Mouse (Mus musculus) spleen, adult 18-20 months (tissue): ENCODE data around the gene Ubap2l.
A peak's percentile ranks its signal among the peaks of the same experiment; 100 is the strongest.

Experiments
- DNase-seq, 2 experiments: peaks; one replicate each; pipeline ENCODE4 v3.0.0; 2022; ENCODE audit warnings: mixed read lengths in 2 of 2

Gene Ubap2l

DNA sequence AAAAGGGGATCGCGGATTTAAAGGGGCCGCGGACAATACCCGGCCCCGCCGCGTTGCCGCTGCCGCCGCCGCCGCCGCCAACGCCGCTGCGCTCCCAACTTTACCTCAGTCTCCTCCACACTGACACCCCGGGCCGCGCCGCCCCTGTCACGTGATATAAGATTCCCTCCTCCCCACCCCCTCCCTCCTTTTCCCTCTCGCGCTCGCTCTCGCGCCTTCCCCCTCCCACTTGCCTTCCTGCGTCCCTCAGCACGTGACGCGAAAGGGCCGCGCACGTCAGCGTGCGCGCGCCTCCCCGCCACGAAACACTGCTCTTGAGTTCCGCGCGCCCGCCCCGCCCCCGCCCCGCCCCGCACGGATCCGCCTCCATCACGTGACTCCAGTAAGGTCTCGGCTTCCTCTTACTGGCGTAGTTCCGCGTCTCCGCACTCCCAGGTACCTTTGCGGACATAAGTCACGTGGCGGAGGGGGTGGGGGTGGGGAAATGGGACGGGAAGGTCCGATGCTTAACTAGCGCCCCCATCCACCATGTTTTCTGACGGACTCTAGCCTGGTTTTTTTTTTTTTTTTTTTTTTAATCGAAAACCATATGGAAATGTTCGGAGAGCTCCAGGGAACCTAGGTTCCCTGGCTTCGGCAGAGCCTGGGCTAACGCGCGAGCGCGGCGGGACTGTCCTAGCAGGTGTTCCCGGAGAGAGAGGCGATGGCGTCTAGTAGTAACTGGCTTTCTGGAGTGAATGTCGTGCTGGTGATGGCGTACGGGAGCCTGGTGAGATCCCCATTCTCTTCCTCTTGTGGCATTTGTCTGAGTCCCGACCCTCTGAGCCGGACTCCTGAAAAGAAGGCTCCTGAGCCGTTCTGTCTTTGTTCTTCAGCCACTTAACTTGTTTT, at the start of gene Ubap2l:
Ubap2l (minus strand) TSS at position 278 of the 891 bp plus-strand sequence.
- peak; percentile 90 to 93 for DNase-seq

DNA sequence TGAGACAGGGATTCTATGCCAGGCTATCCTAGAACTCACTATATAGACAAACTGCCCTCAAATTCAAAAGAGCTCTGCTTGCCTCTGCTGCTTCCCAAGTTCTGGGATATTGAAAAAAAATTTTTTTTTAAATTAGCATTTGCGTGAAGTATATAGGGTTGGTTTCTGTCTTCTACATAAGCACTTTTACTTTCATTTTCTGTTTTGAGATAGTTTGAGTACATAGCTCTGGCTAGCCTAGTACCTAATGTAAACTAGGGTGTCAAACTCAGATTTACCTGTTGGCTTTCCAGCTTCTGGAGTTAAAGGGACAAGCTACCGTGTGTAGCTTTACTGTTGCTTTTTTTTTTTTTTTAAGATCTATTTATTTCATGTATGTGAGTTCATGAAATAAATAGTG, 49.2 kb upstream of the Ubap2l start:
- DNase-seq, result no peak

DNA sequence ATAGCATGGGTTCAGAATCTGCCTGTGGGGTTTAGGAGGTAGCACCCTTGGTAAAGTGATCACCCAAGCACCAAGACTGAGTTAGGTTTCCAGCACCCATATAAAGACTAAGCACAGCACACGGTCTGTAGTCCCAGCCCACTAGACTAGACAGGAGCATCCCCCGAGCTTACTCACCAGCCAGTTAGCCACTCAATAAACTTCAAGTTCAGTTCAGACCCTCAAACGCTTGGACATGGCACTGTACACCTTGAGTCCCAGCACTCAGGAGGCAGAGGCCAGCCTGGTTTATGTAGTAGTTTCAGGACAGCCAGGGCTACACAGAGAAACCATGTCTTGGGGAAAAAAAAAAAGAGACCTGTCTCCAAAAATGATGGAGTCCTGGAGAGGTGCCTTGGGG, 48.6 kb upstream of the Ubap2l start:
- DNase-seq, result no peak

DNA sequence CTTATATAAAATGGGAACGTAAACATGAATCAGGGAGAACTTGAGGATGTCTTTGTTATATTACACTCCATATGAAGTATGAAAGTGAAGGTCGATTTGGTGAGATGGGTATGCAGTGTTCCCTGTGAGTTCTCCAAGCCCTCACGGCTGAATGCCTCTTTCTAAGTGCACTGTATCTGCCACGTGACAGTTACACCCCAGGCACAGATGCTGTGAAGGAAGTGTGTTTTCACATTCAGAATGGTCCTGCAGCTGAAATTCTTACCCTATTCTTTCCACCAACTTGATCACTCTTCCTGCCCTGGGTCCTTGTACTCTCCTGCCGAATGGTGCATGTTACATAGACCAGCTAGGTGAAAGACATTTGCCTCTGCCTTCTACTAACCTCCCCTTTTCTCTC, 45.5 kb upstream of the Ubap2l start:
- no peak for DNase-seq

- no peak for DNase-seq
Measured at GRCm38 (mm10) chr3:90094453-90094852, 42.0 kb upstream of the Ubap2l start.

DNA sequence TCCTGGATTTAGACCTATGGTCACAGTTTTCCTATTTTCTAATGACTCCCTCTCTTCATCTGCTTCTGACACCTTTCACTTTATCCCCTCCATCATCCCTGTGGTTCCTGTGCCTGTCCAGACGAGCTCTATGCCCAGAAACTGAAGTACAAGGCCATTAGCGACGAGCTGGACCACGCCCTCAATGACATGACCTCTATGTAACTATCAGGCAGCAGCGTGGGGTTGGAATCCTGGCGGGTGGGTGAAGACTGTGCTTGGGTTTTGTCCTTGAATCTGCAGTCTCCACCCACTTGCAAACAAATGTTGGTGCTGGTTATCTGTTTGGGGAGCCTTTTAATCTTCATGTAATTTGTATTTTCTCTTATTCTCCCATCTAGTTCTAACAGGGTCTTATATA, 38.5 kb upstream of the Ubap2l start:
- no peak for DNase-seq

- DNase-seq, result no peak
Measured at GRCm38 (mm10) chr3:90088617-90089016, 36.2 kb upstream of the Ubap2l start.

DNA sequence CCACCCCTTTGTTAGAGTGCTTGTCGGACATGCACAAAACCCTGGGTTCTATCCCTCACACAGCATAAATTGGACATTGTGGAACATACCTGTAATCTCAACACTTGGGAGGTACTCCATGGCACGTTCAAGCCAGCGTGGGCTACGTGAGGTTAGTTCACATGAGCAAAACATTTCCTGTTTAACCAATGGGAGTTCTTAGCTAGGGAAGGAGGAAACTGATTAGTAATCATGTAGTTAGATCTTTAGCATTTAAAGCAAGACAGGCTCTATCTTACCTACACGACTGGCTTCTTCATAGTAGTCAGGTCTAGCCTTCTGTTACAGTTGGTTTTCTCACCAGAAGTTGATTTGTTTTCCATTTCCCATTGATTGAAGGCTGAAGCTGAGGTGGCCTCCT, 33.6 kb upstream of the Ubap2l start:
- no peak for DNase-seq

- DNase-seq, result no peak
Measured at GRCm38 (mm10) chr3:90085281-90085680, 32.9 kb upstream of the Ubap2l start.

DNA sequence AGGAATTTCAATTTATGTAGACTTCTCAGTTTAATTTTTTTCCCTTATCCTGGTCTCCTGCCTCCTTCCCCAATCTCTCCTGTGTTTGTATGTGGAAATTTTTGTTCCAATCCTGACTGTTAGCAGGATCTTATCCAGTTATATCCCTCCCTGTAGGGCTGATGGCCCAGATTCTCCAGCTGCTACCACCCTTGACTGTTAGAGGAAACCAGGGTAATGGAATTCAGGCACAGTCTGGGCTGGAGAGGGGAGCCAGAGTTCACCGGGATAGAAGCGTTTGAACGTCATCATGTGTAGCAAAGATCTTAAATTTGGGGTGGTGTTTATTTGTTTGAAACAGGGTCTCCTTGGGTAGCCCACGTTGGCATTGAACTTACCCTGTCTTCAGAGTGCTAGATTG, 32.4 kb upstream of the Ubap2l start:
- DNase-seq, result no peak

- no peak for DNase-seq
Measured at GRCm38 (mm10) chr3:90083698-90084324, 31.4 kb upstream of the Ubap2l start.

- no peak for DNase-seq
Measured at GRCm38 (mm10) chr3:90083034-90083433, 30.6 kb upstream of the Ubap2l start.

DNA sequence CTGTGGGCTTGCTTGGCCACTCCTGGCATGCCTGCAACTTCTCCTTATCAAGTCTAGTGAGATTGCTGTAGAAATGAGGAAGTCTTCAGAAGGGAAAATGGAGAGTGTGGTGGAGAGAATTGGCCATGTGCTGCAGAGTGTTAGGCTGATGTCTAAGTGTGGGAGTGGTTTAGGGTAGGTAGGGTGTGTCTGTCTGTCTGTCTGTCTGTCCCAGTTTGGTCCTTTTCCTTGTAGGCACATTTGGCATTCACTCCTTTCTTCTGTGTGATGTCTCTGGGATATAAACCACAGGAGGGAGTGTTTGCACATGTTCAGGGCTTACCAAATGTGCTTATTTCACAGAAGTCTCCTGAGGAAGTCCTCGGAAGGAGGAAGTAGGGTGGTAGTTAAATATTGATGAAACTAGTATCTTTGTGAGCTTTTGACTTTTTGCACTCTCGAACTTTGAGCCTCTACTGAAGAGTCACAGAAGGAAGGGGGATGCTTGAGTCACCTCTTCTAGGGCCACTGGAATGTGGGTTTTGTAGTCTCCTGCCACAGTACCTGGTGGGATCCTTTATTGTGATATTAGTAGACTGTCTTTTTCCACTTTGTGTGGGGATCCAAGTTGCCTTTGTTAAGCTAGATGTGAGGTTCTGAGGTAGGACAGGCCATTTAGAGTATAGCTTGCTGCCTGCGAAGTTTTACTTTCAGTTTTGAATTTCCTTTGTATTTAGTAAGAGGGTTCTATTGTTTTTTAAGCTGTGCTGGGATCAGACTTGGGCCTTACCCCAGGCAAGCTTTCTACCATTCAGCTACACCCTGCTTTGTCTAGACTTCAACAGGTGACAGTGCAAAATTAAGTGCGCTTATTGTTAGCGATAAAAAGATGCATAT, 29.2 kb upstream of the Ubap2l start:
- DNase-seq, result no peak

- no peak for DNase-seq
Measured at GRCm38 (mm10) chr3:90080498-90080863, 28.1 kb upstream of the Ubap2l start.

GRCm38 (mm10) chr3:90079763-90080497, 27.5 kb upstream of the Ubap2l start:
- peak; percentile 81 to 86 for DNase-seq

- peak; percentile 82 to 90 for DNase-seq
Measured at GRCm38 (mm10) chr3:90079133-90079762, 26.8 kb upstream of the Ubap2l start.

DNA sequence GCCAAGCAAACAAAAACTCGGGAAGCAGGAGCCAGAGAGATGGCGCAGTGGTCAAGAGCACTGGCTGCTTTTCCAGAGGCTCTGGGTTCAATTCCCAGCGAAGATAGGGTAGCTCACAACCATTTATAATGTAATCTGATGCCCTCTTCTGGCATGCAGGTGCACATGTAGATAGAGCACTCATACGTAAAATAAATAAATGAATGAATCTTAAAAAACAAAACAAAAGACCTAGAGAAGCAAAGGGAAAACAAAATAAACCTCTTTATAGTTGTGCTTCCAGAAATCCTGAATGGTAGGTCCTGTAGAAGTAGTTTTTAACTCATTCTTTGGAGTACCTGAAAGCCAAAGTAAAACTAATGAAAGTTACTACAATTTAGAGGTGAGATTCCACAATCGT, 25.8 kb upstream of the Ubap2l start:
- no peak for DNase-seq

DNA sequence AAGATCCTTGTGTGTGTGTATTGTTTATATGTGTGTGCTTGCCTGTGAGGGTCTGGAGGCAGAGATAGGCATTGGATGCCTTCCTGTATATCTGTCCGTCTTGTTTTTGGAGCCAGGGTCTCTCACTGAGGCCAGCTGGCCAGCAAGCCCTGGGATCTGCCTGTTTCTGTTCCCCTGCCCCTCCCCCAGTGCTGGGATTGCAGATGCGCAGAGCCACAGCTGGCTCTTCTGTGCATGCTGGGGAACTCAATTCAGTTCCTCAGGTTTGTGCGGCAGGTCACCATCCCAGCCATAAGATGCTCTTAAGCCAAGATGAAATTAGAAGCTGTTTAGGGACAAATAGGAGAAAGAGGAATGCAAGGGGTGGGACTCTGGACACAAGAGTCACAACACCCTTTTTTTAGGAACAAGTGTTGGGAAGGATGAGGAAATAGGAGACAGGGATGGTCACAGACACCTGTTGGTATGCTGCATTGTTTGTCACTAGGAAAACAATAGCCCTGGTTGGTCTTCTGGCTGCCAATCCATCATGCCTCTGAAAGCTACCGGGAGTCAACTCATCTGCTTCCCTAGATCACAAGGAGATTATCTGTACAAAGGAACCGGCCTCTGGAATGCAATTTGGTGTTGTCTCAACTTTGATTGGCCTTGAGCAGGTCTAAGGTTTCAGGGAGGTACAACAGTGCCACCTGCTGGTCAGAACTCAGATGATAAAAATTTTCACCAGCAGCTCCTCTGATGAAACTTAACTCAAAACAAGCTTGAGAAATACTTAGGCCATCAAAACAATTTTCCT, 24.7 kb upstream of the Ubap2l start:
- DNase-seq, result peak; percentile 42 to 75

GRCm38 (mm10) chr3:90072294-90072693, 19.9 kb upstream of the Ubap2l start, which contains the start of gene Tpm3:
Gene Tpm3, plus strand, starts transcription at chr3:90072649.
- no peak for DNase-seq

GRCm38 (mm10) chr3:90069688-90070087, 17.3 kb upstream of the Ubap2l start:
- no peak for DNase-seq

DNA sequence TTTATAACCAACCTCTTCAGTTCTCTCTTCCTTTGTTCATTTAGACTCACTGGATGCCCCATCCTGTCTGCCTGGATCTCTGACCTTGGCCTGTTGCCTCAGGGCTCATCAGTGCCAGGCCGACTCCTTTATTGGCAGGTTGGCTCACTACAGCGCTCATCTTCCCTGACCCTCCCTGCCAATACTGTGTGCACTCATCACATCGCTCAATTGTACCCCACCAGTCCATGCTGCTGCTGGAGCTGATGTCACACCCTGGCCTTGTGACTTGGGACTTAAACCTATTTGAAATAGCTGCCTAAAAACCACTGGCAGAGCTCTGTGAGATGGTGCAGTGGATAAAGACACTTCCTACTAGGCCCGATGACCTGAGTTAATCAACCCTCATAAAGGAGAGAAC, 15.4 kb upstream of the Ubap2l start:
- DNase-seq, result no peak
